Mouse (Mus musculus) bone marrow, adult 2 months (tissue): ENCODE data around the gene Large2.

Experiments
- CTCF ChIP-seq: fragments of 200-500 bp; IDR thresholded peaks from 2 replicates; pipeline ENCODE4 v1.5.1; 2011; ENCODE audit warnings: low read length, control low read depth; ENCODE audit not compliant: control insufficient read depth, insufficient read depth
- POLR2A ChIP-seq: fragments of 200-500 bp; IDR thresholded peaks from 2 replicates; pipeline ENCODE4 v1.6.1; 2011; ENCODE audit warnings: low read depth, mild to moderate bottlenecking, control low read depth, low read length, borderline replicate concordance; ENCODE audit not compliant: control insufficient read depth

DNA sequence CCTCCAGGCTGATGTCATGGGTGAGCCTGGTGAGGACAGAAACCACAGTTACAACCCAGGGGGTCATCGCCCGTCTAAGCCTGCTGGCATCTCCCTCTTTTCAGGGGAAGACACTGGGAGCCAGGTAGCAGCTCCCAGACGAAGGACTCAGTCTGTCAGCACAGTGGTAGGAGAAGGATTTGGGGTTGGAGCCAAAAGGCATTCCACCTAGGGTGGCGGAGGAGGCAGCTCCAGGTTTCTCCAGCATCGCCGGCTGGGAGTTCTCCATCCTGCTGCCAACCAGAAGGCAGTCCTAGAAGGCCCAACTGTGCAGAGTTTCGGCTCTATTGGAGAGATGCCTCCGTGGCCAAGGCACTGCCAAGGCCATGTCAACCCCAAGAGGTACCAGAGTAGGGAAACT lies 16.4 kb upstream of the Large2 start:
- TF ChIP-seq CTCF, result no peak
- no peak for TF ChIP-seq POLR2A
